Mouse (Mus musculus): Measurements from ENCODE around the gene Btbd3. TPM values are rescaled to one million over a fixed set of nuclear protein-coding genes. Genes with fewer than 3 reads are reported as not detected.

Gene Btbd3
- polyA plus RNA-seq, 1 experiment from 2014 or later: 8.9 TPM

DNA sequence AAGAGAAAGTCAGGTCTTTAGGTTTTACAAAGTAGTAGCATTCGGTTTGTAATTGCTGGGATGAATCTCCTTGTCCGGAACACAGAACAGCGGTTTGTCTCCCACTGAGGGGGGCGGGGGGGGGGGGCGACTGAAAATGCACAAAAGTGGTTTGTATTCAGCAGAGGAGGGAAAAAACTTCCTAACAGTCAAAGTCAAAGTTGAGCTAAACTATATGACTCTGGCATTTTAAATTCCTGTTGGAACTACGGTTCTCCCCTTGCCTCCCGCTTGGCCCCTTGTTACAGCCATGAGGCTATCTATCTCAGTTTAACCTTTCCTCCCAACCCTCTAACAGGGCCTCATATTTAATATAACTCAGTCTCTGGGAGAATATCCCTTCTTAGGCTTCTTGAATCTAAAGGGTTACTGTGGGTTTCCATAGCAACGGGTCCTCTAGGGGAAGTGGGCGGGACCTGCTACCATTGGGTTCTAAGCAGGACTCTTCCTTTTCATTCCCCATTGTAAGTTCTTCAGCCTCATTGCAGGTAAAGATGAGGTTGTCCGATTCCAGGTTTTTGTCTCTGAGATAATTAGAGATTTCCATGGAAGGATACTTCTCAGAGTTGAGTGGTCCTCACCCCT is 1.4 kb downstream of the Btbd3 start:
- no peaks in the 10 kb centered on the region for H3K27me3 ChIP-seq (ENCODE audit: control insufficient read depth, insufficient read depth, low read length)
- H3K36me3 ChIP-seq (ENCODE audit: control insufficient read depth, insufficient read depth): no peaks in the 10 kb centered on the region
- H3K9me3 ChIP-seq (replicated peaks; ENCODE audit: control insufficient read depth, low read length): no peaks in the 10 kb centered on the region
- peak overlapping the region; percentile 95 for H3K4me3 ChIP-seq (ENCODE audit: low read length)
- peak overlapping the region; percentile 86 for H3K4me2 ChIP-seq (ENCODE audit: low read depth, low read length)
- H3K9ac ChIP-seq (ENCODE audit: low read length): peak overlapping the region; percentile 96
- peaks cover 17% of the 10 kb centered on the region for H3K4me1 ChIP-seq (ENCODE audit: control insufficient read depth, insufficient read depth, low read length)
- ATAC-seq (replicated peaks; ENCODE audit: extremely low read depth, insufficient read depth, low FRiP score): no peak
- peak overlapping the region; percentile 94 for H3K27ac ChIP-seq (ENCODE audit: low read length)
- WGBS: 3% methylated on average over 10 of the region's 10 CpGs

DNA sequence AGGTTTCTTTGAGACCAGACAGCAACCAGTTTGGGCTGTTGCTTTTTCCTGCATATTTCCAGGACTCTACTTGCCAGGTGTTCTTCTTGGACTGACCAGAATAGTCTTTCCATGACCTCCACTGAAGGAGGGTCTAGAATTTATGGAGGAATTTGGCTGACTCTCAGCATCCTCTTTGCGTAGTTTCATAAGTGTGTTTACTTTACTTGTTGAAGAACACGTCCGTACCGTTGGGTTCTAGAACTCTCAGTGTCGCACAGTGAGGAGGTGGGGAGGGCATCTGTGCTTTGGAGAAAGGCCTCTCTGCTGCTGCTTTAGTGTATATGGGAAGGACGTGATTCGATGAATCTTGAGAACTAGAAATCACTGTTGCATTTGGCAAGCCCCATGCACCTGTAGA is 4.8 kb downstream of the Btbd3 start:
- ATAC-seq (replicated peaks; ENCODE audit: extremely low read depth, insufficient read depth, low FRiP score): no peak
- Histone ChIP-seq H3K4me2 (ENCODE audit: low read depth, low read length) (no peak overlapping the region), H3K4me3 (ENCODE audit: low read length) (no peak overlapping the region), H3K36me3 (ENCODE audit: control insufficient read depth, insufficient read depth) (no peaks in the 10 kb centered on the region), H3K9ac (ENCODE audit: low read length) (no peak overlapping the region), H3K4me1 (ENCODE audit: control insufficient read depth, insufficient read depth, low read length) (peaks cover 29% of the 10 kb centered on the region), H3K9me3 (replicated peaks; ENCODE audit: control insufficient read depth, low read length) (no peaks in the 10 kb centered on the region), H3K27me3 (ENCODE audit: control insufficient read depth, insufficient read depth, low read length) (no peaks in the 10 kb centered on the region), H3K27ac (ENCODE audit: low read length) (no peak overlapping the region)
- 69% methylated on average over 7 of the region's 7 CpGs for WGBS

DNA sequence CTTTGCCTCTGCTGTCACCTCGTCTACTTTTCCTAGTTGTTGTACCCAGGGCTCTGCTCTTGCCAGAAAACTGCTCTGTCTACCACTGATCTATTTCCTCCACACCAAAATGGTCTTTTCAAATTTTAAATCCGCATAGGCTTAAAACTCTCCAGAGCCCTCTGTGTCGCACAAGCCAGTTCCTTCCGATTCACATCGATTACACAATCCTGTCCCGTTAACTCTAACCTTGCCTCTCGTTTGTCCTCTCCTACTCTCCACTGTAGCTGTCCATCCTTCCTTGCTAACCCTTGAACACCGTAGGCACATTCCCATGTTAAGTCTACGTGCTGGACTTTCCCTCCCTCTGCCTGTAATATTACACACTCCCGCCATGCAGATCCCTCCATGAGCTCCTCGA is 6.5 kb downstream of the Btbd3 start:
- Histone ChIP-seq H3K4me3 (ENCODE audit: low read length) (no peak overlapping the region), H3K4me2 (ENCODE audit: low read depth, low read length) (peak overlapping the region; percentile 8; the same call in 1 of the 2 replicates), H3K27me3 (ENCODE audit: control insufficient read depth, insufficient read depth, low read length) (no peaks in the 10 kb centered on the region), H3K4me1 (ENCODE audit: control insufficient read depth, insufficient read depth, low read length) (peaks cover 42% of the 10 kb centered on the region), H3K27ac (ENCODE audit: low read length) (no peak overlapping the region), H3K9me3 (replicated peaks; ENCODE audit: control insufficient read depth, low read length) (no peaks in the 10 kb centered on the region), H3K36me3 (ENCODE audit: control insufficient read depth, insufficient read depth) (no peaks in the 10 kb centered on the region), H3K9ac (ENCODE audit: low read length) (no peak overlapping the region)
- ATAC-seq (replicated peaks; ENCODE audit: extremely low read depth, insufficient read depth, low FRiP score): no peak
- WGBS: 64% methylated on average over 11 of the region's 11 CpGs

DNA sequence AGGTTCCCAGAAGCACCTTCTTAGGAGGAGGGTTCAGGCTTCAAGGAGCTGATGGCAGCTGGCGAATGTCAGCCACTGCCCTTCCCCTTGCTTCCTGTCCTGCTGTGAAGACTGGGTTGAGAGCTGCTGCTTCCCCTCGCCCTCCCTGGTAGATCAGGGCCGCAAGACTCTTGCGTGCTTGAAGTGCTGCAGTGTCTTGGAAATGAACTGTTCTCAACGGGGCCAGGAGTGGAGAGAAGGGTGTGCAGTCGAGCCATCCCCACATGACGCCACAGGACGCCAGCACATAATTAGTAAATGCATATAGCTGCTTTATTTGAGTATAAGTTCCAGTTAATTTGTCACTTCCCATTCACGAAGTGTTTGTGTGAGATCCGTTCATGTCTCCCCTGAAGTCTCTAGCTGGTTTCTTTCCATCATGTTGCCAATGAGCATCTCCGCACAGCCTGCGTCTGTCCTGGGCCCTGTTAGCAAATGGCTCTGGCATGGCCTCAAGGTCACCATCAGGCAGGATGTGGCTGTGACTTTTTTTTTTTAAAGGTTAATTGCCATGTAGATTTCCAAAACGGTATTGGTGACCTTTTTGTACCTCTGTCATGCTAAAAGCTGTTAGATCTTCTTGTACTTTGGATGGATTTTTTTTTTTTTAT is 9.1 kb downstream of the Btbd3 start:
- H3K4me3 ChIP-seq (ENCODE audit: low read length): no peak overlapping the region
- no peaks in the 10 kb centered on the region for H3K27me3 ChIP-seq (ENCODE audit: control insufficient read depth, insufficient read depth, low read length)
- peak overlapping the region; percentile 45 for H3K27ac ChIP-seq (ENCODE audit: low read length)
- no peaks in the 10 kb centered on the region for H3K36me3 ChIP-seq (ENCODE audit: control insufficient read depth, insufficient read depth)
- peak overlapping the region; percentile 48 for H3K4me2 ChIP-seq (ENCODE audit: low read depth, low read length)
- 23% methylated on average over 13 of the region's 13 CpGs for WGBS
- no peak overlapping the region; the same call in 1 of the 2 replicates for H3K9ac ChIP-seq (ENCODE audit: low read length)
- H3K9me3 ChIP-seq (replicated peaks; ENCODE audit: control insufficient read depth, low read length): no peaks in the 10 kb centered on the region
- ATAC-seq (replicated peaks; ENCODE audit: extremely low read depth, insufficient read depth, low FRiP score): no peak; the same call in 1 of the 2 replicates
- peaks cover 42% of the 10 kb centered on the region for H3K4me1 ChIP-seq (ENCODE audit: control insufficient read depth, insufficient read depth, low read length)

DNA sequence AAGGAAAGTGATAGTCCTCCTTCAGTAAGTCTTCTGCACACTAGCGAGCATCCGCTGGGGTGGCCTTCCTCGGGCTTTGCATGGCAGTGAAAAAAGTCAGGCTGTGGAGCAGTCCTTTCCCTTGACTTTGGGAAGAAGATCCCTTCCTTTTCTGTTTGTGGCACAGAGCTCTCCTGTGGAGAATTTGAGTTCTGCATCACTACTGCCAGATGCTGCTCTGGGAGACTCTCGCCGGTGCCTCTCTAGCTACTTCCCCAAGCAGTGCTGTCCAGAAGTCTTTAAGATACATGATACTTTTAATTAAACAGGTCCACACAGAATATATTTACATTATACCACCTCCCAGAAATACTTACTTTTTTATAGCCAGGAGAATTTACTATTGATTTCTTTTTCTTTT is 10.3 kb downstream of the Btbd3 start:
- H3K9ac ChIP-seq (ENCODE audit: low read length): no peak overlapping the region
- no peak for ATAC-seq (replicated peaks; ENCODE audit: extremely low read depth, insufficient read depth, low FRiP score)
- no peaks in the 10 kb centered on the region for H3K27me3 ChIP-seq (ENCODE audit: control insufficient read depth, insufficient read depth, low read length)
- no peaks in the 10 kb centered on the region for H3K9me3 ChIP-seq (replicated peaks; ENCODE audit: control insufficient read depth, low read length)
- no peak overlapping the region for H3K4me3 ChIP-seq (ENCODE audit: low read length)
- H3K4me1 ChIP-seq (ENCODE audit: control insufficient read depth, insufficient read depth, low read length): peaks cover 38% of the 10 kb centered on the region
- H3K27ac ChIP-seq (ENCODE audit: low read length): no peak overlapping the region
- H3K36me3 ChIP-seq (ENCODE audit: control insufficient read depth, insufficient read depth): no peaks in the 10 kb centered on the region
- no peak overlapping the region for H3K4me2 ChIP-seq (ENCODE audit: low read depth, low read length)
- 73% methylated on average over 5 of the region's 5 CpGs for WGBS

DNA sequence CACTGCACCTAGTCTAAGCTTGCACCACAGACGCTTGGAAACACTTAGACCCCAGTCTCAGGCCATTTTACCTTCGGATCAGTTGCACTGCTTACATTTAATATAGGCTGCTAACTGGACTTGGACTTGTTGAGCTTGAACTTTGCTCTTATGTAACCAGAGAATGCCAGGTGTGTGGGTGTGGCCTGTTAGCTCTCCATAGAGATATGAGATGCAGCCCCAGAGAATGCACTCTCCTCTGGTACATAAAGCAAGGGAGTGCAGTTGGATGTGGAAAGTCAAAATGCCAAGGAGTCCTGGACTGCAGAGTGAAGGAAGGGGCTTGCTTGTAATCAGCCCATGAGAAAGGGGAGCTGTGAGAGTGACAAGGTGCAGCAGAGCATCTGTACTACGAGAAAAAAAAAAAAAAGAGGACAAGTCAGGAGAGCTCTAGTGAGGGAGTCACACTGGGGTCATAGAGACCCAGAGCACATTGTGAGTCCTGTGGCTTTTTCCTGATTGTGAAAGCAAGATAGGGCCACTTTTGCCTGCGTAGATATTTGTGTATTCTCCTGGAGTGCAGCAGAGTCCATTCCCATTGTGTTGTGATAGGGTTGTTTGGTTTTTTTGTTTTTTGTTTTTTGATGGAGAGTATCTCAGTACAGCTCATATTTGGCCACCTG is 11.6 kb downstream of the Btbd3 start:
- H3K36me3 ChIP-seq (ENCODE audit: control insufficient read depth, insufficient read depth): no peaks in the 10 kb centered on the region
- H3K27me3 ChIP-seq (ENCODE audit: control insufficient read depth, insufficient read depth, low read length): no peaks in the 10 kb centered on the region
- H3K27ac ChIP-seq (ENCODE audit: low read length): 0 out of 2 replicates have a peak overlapping the region, but pooled peaks have one; percentile 13
- no peak overlapping the region for H3K4me2 ChIP-seq (ENCODE audit: low read depth, low read length)
- H3K4me1 ChIP-seq (ENCODE audit: control insufficient read depth, insufficient read depth, low read length): peaks cover 38% of the 10 kb centered on the region
- no peak overlapping the region for H3K9ac ChIP-seq (ENCODE audit: low read length)
- no peaks in the 10 kb centered on the region for H3K9me3 ChIP-seq (replicated peaks; ENCODE audit: control insufficient read depth, low read length)
- 39% methylated on average over 4 of the region's 4 CpGs for WGBS
- no peak for ATAC-seq (replicated peaks; ENCODE audit: extremely low read depth, insufficient read depth, low FRiP score)
- no peak overlapping the region for H3K4me3 ChIP-seq (ENCODE audit: low read length)

DNA sequence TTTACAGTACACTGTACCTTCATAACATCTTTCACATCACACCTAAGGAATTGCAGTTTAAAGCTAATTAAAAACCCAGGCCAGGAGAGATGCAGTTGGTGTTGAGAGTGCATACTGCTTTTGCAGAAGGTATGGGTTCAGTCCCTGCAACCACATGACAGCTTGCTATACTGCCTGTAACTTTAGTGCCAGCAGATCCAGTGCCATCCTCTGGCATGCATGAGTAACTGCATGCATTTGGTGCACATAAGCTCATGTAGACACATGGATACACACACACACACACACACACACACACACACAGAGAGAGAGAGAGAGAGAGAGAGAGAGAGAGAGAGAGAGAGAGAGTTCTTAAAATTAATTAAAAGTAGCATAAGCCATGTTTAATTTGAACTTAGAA is 13.0 kb downstream of the Btbd3 start:
- no peak overlapping the region for H3K4me2 ChIP-seq (ENCODE audit: low read depth, low read length)
- H3K9me3 ChIP-seq (replicated peaks; ENCODE audit: control insufficient read depth, low read length): no peaks in the 10 kb centered on the region
- H3K27me3 ChIP-seq (ENCODE audit: control insufficient read depth, insufficient read depth, low read length): no peaks in the 10 kb centered on the region
- H3K9ac ChIP-seq (ENCODE audit: low read length): no peak overlapping the region
- H3K4me1 ChIP-seq (ENCODE audit: control insufficient read depth, insufficient read depth, low read length): peaks cover 40% of the 10 kb centered on the region
- no peak for ATAC-seq (replicated peaks; ENCODE audit: extremely low read depth, insufficient read depth, low FRiP score)
- H3K36me3 ChIP-seq (ENCODE audit: control insufficient read depth, insufficient read depth): no peaks in the 10 kb centered on the region
- H3K4me3 ChIP-seq (ENCODE audit: low read length): no peak overlapping the region
- H3K27ac ChIP-seq (ENCODE audit: low read length): no peak overlapping the region

DNA sequence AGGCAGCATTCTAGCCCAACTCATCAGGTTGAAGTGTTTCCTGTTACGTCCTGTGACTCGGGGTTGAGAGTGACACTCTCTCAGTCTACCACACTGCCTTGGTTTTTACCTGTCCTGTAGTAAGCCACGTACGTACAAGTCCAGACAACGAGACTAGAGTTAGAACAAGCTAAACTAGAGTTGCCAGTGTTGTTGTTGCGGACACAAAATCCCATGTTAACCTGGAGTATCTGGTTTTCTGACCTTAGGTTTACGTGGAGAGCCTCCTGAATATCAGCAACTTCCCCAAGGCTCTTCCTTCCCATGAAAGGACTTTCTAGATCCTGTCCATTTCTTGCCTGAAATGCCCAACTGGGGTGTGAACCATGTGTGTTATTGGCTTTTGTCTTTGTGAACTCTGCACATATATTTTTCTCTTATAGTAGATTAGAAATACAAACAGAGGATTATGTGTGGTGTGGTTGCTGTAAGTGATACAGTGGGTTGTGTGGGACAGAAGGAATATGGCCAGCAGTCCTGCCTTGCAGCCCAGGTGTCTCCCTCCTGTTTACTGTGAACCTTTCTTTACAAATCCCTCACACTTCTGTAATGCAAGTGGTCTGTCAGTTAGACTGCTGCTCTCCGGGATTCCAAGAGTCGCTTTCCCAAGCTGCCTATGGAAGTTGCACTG is 17.2 kb downstream of the Btbd3 start:
- no peaks in the 10 kb centered on the region for H3K9me3 ChIP-seq (replicated peaks; ENCODE audit: control insufficient read depth, low read length)
- no peaks in the 10 kb centered on the region for H3K27me3 ChIP-seq (ENCODE audit: control insufficient read depth, insufficient read depth, low read length)
- WGBS: 76% methylated on average over 9 of the region's 9 CpGs
- no peak for ATAC-seq (replicated peaks; ENCODE audit: extremely low read depth, insufficient read depth, low FRiP score)
- no peak overlapping the region for H3K27ac ChIP-seq (ENCODE audit: low read length)
- no peak overlapping the region for H3K4me3 ChIP-seq (ENCODE audit: low read length)
- no peak overlapping the region for H3K4me2 ChIP-seq (ENCODE audit: low read depth, low read length)
- peaks cover 29% of the 10 kb centered on the region for H3K4me1 ChIP-seq (ENCODE audit: control insufficient read depth, insufficient read depth, low read length)
- H3K36me3 ChIP-seq (ENCODE audit: control insufficient read depth, insufficient read depth): no peaks in the 10 kb centered on the region
- no peak overlapping the region for H3K9ac ChIP-seq (ENCODE audit: low read length)

DNA sequence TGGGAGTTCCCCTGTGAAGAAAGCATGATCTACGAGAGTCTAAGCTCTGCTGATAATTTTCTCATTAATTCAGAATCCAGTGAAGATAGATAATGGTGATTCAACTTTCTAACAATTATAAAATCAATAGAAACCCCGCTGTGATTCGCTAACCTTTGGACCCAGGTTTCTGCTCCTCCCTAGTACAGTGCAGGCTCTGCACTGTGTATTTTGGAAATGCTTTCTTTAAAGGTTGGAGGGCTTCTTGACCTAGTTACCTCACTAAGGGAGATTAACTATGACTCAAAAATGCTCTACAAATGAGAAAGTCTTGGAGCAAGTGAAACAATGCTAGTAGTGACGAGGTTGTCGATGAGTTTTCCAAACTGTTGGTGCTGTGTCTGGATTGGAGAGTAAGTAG is 17.7 kb downstream of the Btbd3 start:
- Histone ChIP-seq H3K27me3 (ENCODE audit: control insufficient read depth, insufficient read depth, low read length) (no peaks in the 10 kb centered on the region), H3K27ac (ENCODE audit: low read length) (no peak overlapping the region), H3K4me1 (ENCODE audit: control insufficient read depth, insufficient read depth, low read length) (peaks cover 33% of the 10 kb centered on the region), H3K4me2 (ENCODE audit: low read depth, low read length) (no peak overlapping the region), H3K36me3 (ENCODE audit: control insufficient read depth, insufficient read depth) (no peaks in the 10 kb centered on the region), H3K9ac (ENCODE audit: low read length) (no peak overlapping the region), H3K9me3 (replicated peaks; ENCODE audit: control insufficient read depth, low read length) (no peaks in the 10 kb centered on the region), H3K4me3 (ENCODE audit: low read length) (no peak overlapping the region)
- no peak for ATAC-seq (replicated peaks; ENCODE audit: extremely low read depth, insufficient read depth, low FRiP score)
- 77% methylated on average over 5 of the region's 5 CpGs for WGBS

Measured in heart, embryonic 16.5 days (tissue).